Mouse (Mus musculus): Measurements from ENCODE around the gene Gm49358. TPM values are rescaled to one million over a fixed set of nuclear protein-coding genes. Genes with fewer than 3 reads are reported as not detected.

Gm49358 gene
- polyA plus RNA-seq, 1 experiment from 2014 or later, result not detected

GRCm38 (mm10) chr10:86819649-86820165 lies 55.9 kb downstream of the Gm49358 start:
- peak overlapping the region; percentile 71 for H3K27ac ChIP-seq (replicated peaks)
- peak; percentile 21; the same call in 1 of the 2 replicates for ATAC-seq (ENCODE audit: low FRiP score, low TSS enrichment)

GRCm38 (mm10) chr10:86821014-86821413 lies 57.2 kb downstream of the Gm49358 start:
- H3K4me3 ChIP-seq (ENCODE audit: low read depth, low read length), result no peak overlapping the region
- ATAC-seq (ENCODE audit: low FRiP score, low TSS enrichment) (no peak), DNase-seq (ENCODE audit: low spot score) (no peak)
- no peak overlapping the region for H3K9ac ChIP-seq (ENCODE audit: low read length)
- 0 out of 2 replicates have a peak, but pooled peaks cover 2% of the 10 kb centered on the region for H3K4me1 ChIP-seq (replicated peaks; ENCODE audit: control insufficient read depth, insufficient read depth)
- H3K4me2 ChIP-seq (replicated peaks; ENCODE audit: low read depth), result no peak overlapping the region
- WGBS, result 91% methylated on average over 7 of the region's 7 CpGs
- H3K36me3 ChIP-seq (ENCODE audit: control insufficient read depth, insufficient read depth, low read length), result peaks cover 12% of the 10 kb centered on the region
- no peaks in the 10 kb centered on the region for H3K9me3 ChIP-seq (ENCODE audit: control insufficient read depth, low read length)
- no peaks in the 10 kb centered on the region for H3K27me3 ChIP-seq (ENCODE audit: control insufficient read depth, insufficient read depth, low read length)
- no peak overlapping the region for H3K27ac ChIP-seq (replicated peaks)
- TF ChIP-seq EP300 (optimal IDR thresholded peaks at IDR 0.05) (no peak), CTCF (IDR thresholded peaks at IDR 0.05; ENCODE audit: low read depth) (no peak)

More at GRCm38 (mm10) chr10:86819649-86820165, 55.9 kb downstream of the Gm49358 start:
- Histone ChIP-seq H3K9ac (ENCODE audit: low read length) (no peak overlapping the region), H3K9me3 (ENCODE audit: control insufficient read depth, low read length) (no peaks in the 10 kb centered on the region), H3K4me2 (replicated peaks; ENCODE audit: low read depth) (no peak overlapping the region), H3K27me3 (ENCODE audit: control insufficient read depth, insufficient read depth, low read length) (no peaks in the 10 kb centered on the region), H3K4me3 (ENCODE audit: low read depth, low read length) (no peak overlapping the region), H3K36me3 (ENCODE audit: control insufficient read depth, insufficient read depth, low read length) (peaks cover 9% of the 10 kb centered on the region), H3K4me1 (replicated peaks; ENCODE audit: control insufficient read depth, insufficient read depth) (0 out of 2 replicates have a peak, but pooled peaks cover 2% of the 10 kb centered on the region)
- TF ChIP-seq CTCF (IDR thresholded peaks at IDR 0.05; ENCODE audit: low read depth), result peak; percentile 15; the same call in 1 of the 2 replicates
- TF ChIP-seq EP300 (optimal IDR thresholded peaks at IDR 0.05), result no peak
- DNase-seq (ENCODE audit: low spot score), result peak; percentile 36
- WGBS, result 37% methylated on average over 8 of the region's 8 CpGs

GRCm38 (mm10) chr10:86824093-86824492 lies 60.3 kb downstream of the Gm49358 start:
- TF ChIP-seq EP300 (optimal IDR thresholded peaks at IDR 0.05) (no peak), CTCF (IDR thresholded peaks at IDR 0.05; ENCODE audit: low read depth) (peak; percentile 40)
- no peak overlapping the region for H3K4me2 ChIP-seq (replicated peaks; ENCODE audit: low read depth)
- WGBS, result 79% methylated on average over 6 of the region's 6 CpGs

GRCm38 (mm10) chr10:86824871-86825270 lies 61.1 kb downstream of the Gm49358 start:
- H3K36me3 ChIP-seq (ENCODE audit: control insufficient read depth, insufficient read depth, low read length), result peaks cover 15% of the 10 kb centered on the region; the same call in 1 of the 2 replicates
- TF ChIP-seq EP300 (optimal IDR thresholded peaks at IDR 0.05), result no peak
- TF ChIP-seq CTCF (IDR thresholded peaks at IDR 0.05; ENCODE audit: low read depth), result no peak
- no peaks in the 10 kb centered on the region for H3K27me3 ChIP-seq (ENCODE audit: control insufficient read depth, insufficient read depth, low read length)
- H3K4me1 ChIP-seq (replicated peaks; ENCODE audit: control insufficient read depth, insufficient read depth), result no peaks in the 10 kb centered on the region
- no peak overlapping the region for H3K4me3 ChIP-seq (ENCODE audit: low read depth, low read length)
- 86% methylated on average over 14 of the region's 14 CpGs for WGBS
- ATAC-seq (ENCODE audit: low FRiP score, low TSS enrichment) (no peak), DNase-seq (ENCODE audit: low spot score) (no peak)
- no peak overlapping the region for H3K27ac ChIP-seq (replicated peaks)
- no peak overlapping the region for H3K9ac ChIP-seq (ENCODE audit: low read length)
- no peaks in the 10 kb centered on the region for H3K9me3 ChIP-seq (ENCODE audit: control insufficient read depth, low read length)
- no peak overlapping the region for H3K4me2 ChIP-seq (replicated peaks; ENCODE audit: low read depth)

More at GRCm38 (mm10) chr10:86824093-86824492, 60.3 kb downstream of the Gm49358 start:
- Histone ChIP-seq H3K9ac (ENCODE audit: low read length) (no peak overlapping the region), H3K4me1 (replicated peaks; ENCODE audit: control insufficient read depth, insufficient read depth) (0 out of 2 replicates have a peak, but pooled peaks cover 2% of the 10 kb centered on the region), H3K27ac (replicated peaks) (no peak overlapping the region), H3K36me3 (ENCODE audit: control insufficient read depth, insufficient read depth, low read length) (peaks cover 15% of the 10 kb centered on the region; the same call in 1 of the 2 replicates), H3K27me3 (ENCODE audit: control insufficient read depth, insufficient read depth, low read length) (no peaks in the 10 kb centered on the region), H3K9me3 (ENCODE audit: control insufficient read depth, low read length) (no peaks in the 10 kb centered on the region), H3K4me3 (ENCODE audit: low read depth, low read length) (no peak overlapping the region)
- DNase-seq (ENCODE audit: low spot score), result no peak
- ATAC-seq (ENCODE audit: low FRiP score, low TSS enrichment), result no peak

- Histone ChIP-seq H3K36me3 (ENCODE audit: control insufficient read depth, insufficient read depth, low read length) (0 out of 2 replicates have a peak, but pooled peaks cover 10% of the 10 kb centered on the region), H3K27ac (replicated peaks) (no peak overlapping the region), H3K9me3 (ENCODE audit: control insufficient read depth, low read length) (no peaks in the 10 kb centered on the region), H3K9ac (ENCODE audit: low read length) (no peak overlapping the region), H3K4me2 (replicated peaks; ENCODE audit: low read depth) (no peak overlapping the region), H3K27me3 (ENCODE audit: control insufficient read depth, insufficient read depth, low read length) (no peaks in the 10 kb centered on the region), H3K4me3 (ENCODE audit: low read depth, low read length) (no peak overlapping the region), H3K4me1 (replicated peaks; ENCODE audit: control insufficient read depth, insufficient read depth) (no peaks in the 10 kb centered on the region)
- 80% methylated on average over 10 of the region's 10 CpGs for WGBS
- DNase-seq (ENCODE audit: low spot score) (peak; percentile 33), ATAC-seq (ENCODE audit: low FRiP score, low TSS enrichment) (peak; percentile 56)
- TF ChIP-seq CTCF (IDR thresholded peaks at IDR 0.05; ENCODE audit: low read depth) (no peak), EP300 (optimal IDR thresholded peaks at IDR 0.05) (no peak)
Observed at GRCm38 (mm10) chr10:86825871-86826522, 62.2 kb downstream of the Gm49358 start.

GRCm38 (mm10) chr10:86826929-86827328 lies 63.2 kb downstream of the Gm49358 start:
- ATAC-seq (ENCODE audit: low FRiP score, low TSS enrichment) (no peak), DNase-seq (ENCODE audit: low spot score) (no peak)
- Histone ChIP-seq H3K4me1 (replicated peaks; ENCODE audit: control insufficient read depth, insufficient read depth) (no peaks in the 10 kb centered on the region), H3K36me3 (ENCODE audit: control insufficient read depth, insufficient read depth, low read length) (0 out of 2 replicates have a peak, but pooled peaks cover 7% of the 10 kb centered on the region), H3K4me2 (replicated peaks; ENCODE audit: low read depth) (no peak overlapping the region), H3K4me3 (ENCODE audit: low read depth, low read length) (no peak overlapping the region), H3K9me3 (ENCODE audit: control insufficient read depth, low read length) (no peaks in the 10 kb centered on the region), H3K27ac (replicated peaks) (no peak overlapping the region), H3K27me3 (ENCODE audit: control insufficient read depth, insufficient read depth, low read length) (no peaks in the 10 kb centered on the region), H3K9ac (ENCODE audit: low read length) (no peak overlapping the region)
- 74% methylated on average over 3 of the region's 3 CpGs for WGBS
- TF ChIP-seq CTCF (IDR thresholded peaks at IDR 0.05; ENCODE audit: low read depth), result no peak
- no peak for TF ChIP-seq EP300 (optimal IDR thresholded peaks at IDR 0.05)

All from stomach, postnatal 0 days (tissue).